Comparison of ENCODE assay signal across 21 mouse cellular contexts in the genomic region with DNA sequence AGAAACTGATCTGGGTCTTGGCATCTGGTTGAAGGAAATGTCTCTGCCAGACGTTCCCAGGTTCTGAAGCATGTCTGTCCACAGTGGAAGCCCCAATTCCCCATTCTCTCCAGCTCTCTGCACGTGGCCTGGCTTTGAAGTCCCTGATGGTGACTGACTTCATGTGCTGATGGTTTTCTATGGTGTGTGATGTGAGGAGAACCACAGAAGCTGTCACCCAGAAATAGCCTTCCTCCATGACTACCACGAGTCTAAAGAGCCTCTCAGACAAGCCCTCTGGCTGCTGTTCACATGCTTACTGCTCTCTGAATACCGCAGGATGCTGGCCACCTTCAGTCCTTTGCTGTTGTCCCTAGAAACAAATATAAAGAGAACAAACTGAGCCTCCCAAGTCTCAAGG.
DNase-seq lines count a peak whose midpoint lies in the region; ATAC-seq and TF ChIP-seq lines count a peak whose summit lies in the region.
"Had no signal": no experiment of that assay in that cellular context is flagged by ENCODE, and none has a peak within 500 bp of the region (broad histone marks: within the 10 kb centered on the region; RNA-seq: fewer than 3 reads in every experiment).

No protein-coding gene starts in this region.

- no peak overlapping the region for H3K4me3 ChIP-seq in heart, embryonic 12.5 days
- H3K4me3 ChIP-seq in heart, embryonic 16.5 days (ENCODE audit: low read length), result no peak overlapping the region
- H3K4me3 ChIP-seq in CH12.LX (replicated peaks in 1 of 3; ENCODE audit: low read depth in 2 of 3, low read length in 2 of 3, poor library complexity in 1 of 3), result no peak overlapping the region
- H3K4me3 ChIP-seq in midbrain, embryonic 15.5 days, result no peak overlapping the region
- H3K4me3 ChIP-seq: embryonic facial prominence, embryonic 10.5 days; embryonic facial prominence, embryonic 12.5 days; forebrain, embryonic 13.5 days; forebrain, embryonic 15.5 days had no signal

- peaks cover 7% of the 10 kb centered on the region; the same call in 1 of the 2 replicates for H3K4me1 ChIP-seq in heart, embryonic 12.5 days (replicated peaks)
- no peaks in the 10 kb centered on the region; the same call in 1 of the 2 replicates for H3K4me1 ChIP-seq in heart, embryonic 16.5 days (ENCODE audit: control insufficient read depth, insufficient read depth, low read length)
- peaks cover 13 to 37% of the 10 kb centered on the region in 2 experiments; a peak in 3 of 4 replicates for H3K4me1 ChIP-seq in CH12.LX (ENCODE audit: control insufficient read depth in 1 of 2, insufficient read depth in 2 of 2)
- no peaks in the 10 kb centered on the region for H3K4me1 ChIP-seq in midbrain, embryonic 15.5 days
- H3K4me1 ChIP-seq: embryonic facial prominence, embryonic 10.5 days; embryonic facial prominence, embryonic 12.5 days; forebrain, embryonic 13.5 days; forebrain, embryonic 15.5 days had no signal

- H3K9me3 ChIP-seq in heart, embryonic 12.5 days (replicated peaks), result no peaks in the 10 kb centered on the region
- H3K9me3 ChIP-seq in heart, embryonic 16.5 days (replicated peaks; ENCODE audit: control insufficient read depth, low read length), result no peaks in the 10 kb centered on the region
- H3K9me3 ChIP-seq in CH12.LX (replicated peaks; ENCODE audit: low read length), result no peaks in the 10 kb centered on the region
- H3K9me3 ChIP-seq in midbrain, embryonic 15.5 days, result no peaks in the 10 kb centered on the region
- H3K9me3 ChIP-seq: embryonic facial prominence, embryonic 10.5 days; embryonic facial prominence, embryonic 12.5 days; forebrain, embryonic 13.5 days; forebrain, embryonic 15.5 days; G1E had no signal

- dilution Hi-C loops in CH12.LX (cut with MboI; ENCODE audit: extremely low pct_ligation_motif_present, extremely low pct_unique_long_range_greater_than_20kb, low sequenced_read_pairs), result no loop called here

- no peak for DNase-seq in heart, postnatal 25 days (ENCODE audit: low spot score)
- no peak for DNase-seq in heart, adult 8-10 months (ENCODE audit: low spot score)
- DNase-seq in CH12.LX (ENCODE audit: extremely low read depth), result no peak
- DNase-seq: adrenal gland, adult 8-10 months; adrenal gland, postnatal 14 days; adrenal gland, postnatal 36 days; cerebellum, adult 11-12 months; cerebellum, adult 2 months; cerebellum, adult 9-10 months; cerebellum, postnatal 10 days; cerebellum, postnatal 25 days had no signal

- WGBS in heart, embryonic 12.5 days, result 26% methylated on average over 4 of the region's 4 CpGs
- 26% methylated on average over 4 of the region's 4 CpGs for WGBS in heart, embryonic 16.5 days
- WGBS in midbrain, embryonic 15.5 days, result 64% methylated on average over 4 of the region's 4 CpGs

- no peak overlapping the region for H3K9ac ChIP-seq in heart, embryonic 12.5 days
- no peak overlapping the region for H3K9ac ChIP-seq in heart, embryonic 16.5 days (ENCODE audit: low read length)
- no peak overlapping the region for H3K9ac ChIP-seq in CH12.LX (ENCODE audit: insufficient read depth, low read depth)
- H3K9ac ChIP-seq in midbrain, embryonic 15.5 days, result no peak overlapping the region
- H3K9ac ChIP-seq: embryonic facial prominence, embryonic 12.5 days; forebrain, embryonic 13.5 days; forebrain, embryonic 15.5 days had no signal

- H3K36me3 ChIP-seq in heart, embryonic 12.5 days, result no peaks in the 10 kb centered on the region
- H3K36me3 ChIP-seq in heart, embryonic 16.5 days (ENCODE audit: control insufficient read depth, insufficient read depth), result no peaks in the 10 kb centered on the region
- no peaks in the 10 kb centered on the region for H3K36me3 ChIP-seq in CH12.LX (replicated peaks in 1 of 2; ENCODE audit: control insufficient read depth in 1 of 2, insufficient read depth in 1 of 2, low read length in 1 of 2)
- H3K36me3 ChIP-seq in midbrain, embryonic 15.5 days (replicated peaks), result no peaks in the 10 kb centered on the region
- H3K36me3 ChIP-seq: embryonic facial prominence, embryonic 10.5 days; embryonic facial prominence, embryonic 12.5 days; forebrain, embryonic 15.5 days; G1E had no signal

- TF ChIP-seq RAD21 in CH12.LX (IDR thresholded peaks at IDR 0.05; ENCODE audit: low read depth, low read length), result no peak

- peak; percentile 22; the same call in 1 of the 2 replicates for ATAC-seq in heart, embryonic 12.5 days (ENCODE audit: insufficient number of reproducible peaks, low FRiP score)
- ATAC-seq in heart, embryonic 16.5 days (replicated peaks; ENCODE audit: extremely low read depth, insufficient read depth, low FRiP score), result peak; percentile 67; the same call in 1 of the 2 replicates
- no peak for ATAC-seq in midbrain, embryonic 15.5 days (replicated peaks)
- ATAC-seq: activated CD4-positive, CD25-positive, alpha-beta regulatory T cell, adult 4 months; forebrain, embryonic 13.5 days; forebrain, embryonic 15.5 days; Patski had no signal

- H3K4me2 ChIP-seq in heart, embryonic 12.5 days, result no peak overlapping the region
- no peak overlapping the region for H3K4me2 ChIP-seq in heart, embryonic 16.5 days (ENCODE audit: low read depth, low read length)
- H3K4me2 ChIP-seq in CH12.LX (ENCODE audit: insufficient read depth, low read depth, poor library complexity, severe bottlenecking), result no peak overlapping the region
- H3K4me2 ChIP-seq in midbrain, embryonic 15.5 days, result no peak overlapping the region
- H3K4me2 ChIP-seq: embryonic facial prominence, embryonic 12.5 days; forebrain, embryonic 13.5 days; forebrain, embryonic 15.5 days had no signal

- in situ Hi-C loops in CH12.LX (cut with MboI; ENCODE audit: low pct_ligation_motif_present, low pct_unique_long_range_greater_than_20kb, low sequenced_read_pairs), result no loop called here

- no peak overlapping the region for H3K27ac ChIP-seq in heart, embryonic 12.5 days (ENCODE audit: poor library complexity, severe bottlenecking)
- H3K27ac ChIP-seq in heart, embryonic 16.5 days (ENCODE audit: low read length), result no peak overlapping the region
- no peak overlapping the region for H3K27ac ChIP-seq in CH12.LX (ENCODE audit: insufficient read depth, low read depth)
- no peak overlapping the region for H3K27ac ChIP-seq in midbrain, embryonic 15.5 days
- H3K27ac ChIP-seq: embryonic facial prominence, embryonic 10.5 days; embryonic facial prominence, embryonic 12.5 days; forebrain, embryonic 13.5 days; forebrain, embryonic 15.5 days had no signal

- no peak for TF ChIP-seq CTCF in CH12.LX (conservative IDR thresholded peaks at IDR 0.05 in 1 of 2, IDR thresholded peaks at IDR 0.05 in 1 of 2; ENCODE audit: low read depth in 2 of 2, low read length in 2 of 2)

- intact Hi-C loops in heart, postnatal 25 days (cut with DNase I), result no loop called here

- H3K79me2 ChIP-seq in CH12.LX (replicated peaks; ENCODE audit: control insufficient read depth, extremely low read depth, insufficient read depth, poor library complexity, severe bottlenecking), result no peaks in the 10 kb centered on the region

- H3K27me3 ChIP-seq in heart, embryonic 12.5 days (replicated peaks), result no peaks in the 10 kb centered on the region
- H3K27me3 ChIP-seq in heart, embryonic 16.5 days (ENCODE audit: control insufficient read depth, insufficient read depth, low read length), result no peaks in the 10 kb centered on the region
- H3K27me3 ChIP-seq in CH12.LX (replicated peaks), result no peaks in the 10 kb centered on the region
- H3K27me3 ChIP-seq in midbrain, embryonic 15.5 days (replicated peaks), result no peaks in the 10 kb centered on the region
- H3K27me3 ChIP-seq: embryonic facial prominence, embryonic 12.5 days; forebrain, embryonic 13.5 days; forebrain, embryonic 15.5 days; Patski had no signal

- TF ChIP-seq POLR2A in CH12.LX (IDR thresholded peaks at IDR 0.05; ENCODE audit: low read depth, low read length), result no peak

- no peak for TF ChIP-seq EP300 in CH12.LX (IDR thresholded peaks at IDR 0.05; ENCODE audit: low read length)

TF ChIP-seq in CH12.LX, 34 proteins besides CTCF, POLR2A, EP300 and RAD21:
- TF ChIP-seq MAZ (IDR thresholded peaks at IDR 0.05; ENCODE audit: low read depth, low read length) (no peak), ZC3H11A (IDR thresholded peaks at IDR 0.05; ENCODE audit: low read depth, low read length) (no peak), CHD1 (IDR thresholded peaks at IDR 0.05; ENCODE audit: low read depth, low read length) (no peak), ZKSCAN1 (IDR thresholded peaks at IDR 0.05; ENCODE audit: borderline replicate concordance, low read depth, low read length) (no peak), POLR2AphosphoS2 (IDR thresholded peaks at IDR 0.05; ENCODE audit: low read depth, low read length) (no peak), CHD2 (IDR thresholded peaks at IDR 0.05; ENCODE audit: low read length) (no peak), KAT2A (IDR thresholded peaks at IDR 0.05; ENCODE audit: insufficient replicate concordance, low read length) (no peak), MAX (IDR thresholded peaks at IDR 0.05; ENCODE audit: low read length) (0 out of 2 replicates have a peak, but pooled peaks have one; percentile 28), SMC3 (IDR thresholded peaks at IDR 0.05; ENCODE audit: low read depth, low read length) (no peak), SIN3A (IDR thresholded peaks at IDR 0.05; ENCODE audit: low read length) (no peak), BHLHE40 (IDR thresholded peaks at IDR 0.05; ENCODE audit: low read depth, low read length) (peak; percentile 65), MAFK (IDR thresholded peaks at IDR 0.05; ENCODE audit: insufficient replicate concordance, low read length) (no peak), GABPA (IDR thresholded peaks at IDR 0.05; ENCODE audit: insufficient replicate concordance, low read depth, low read length) (no peak)
